ENCODE assay signal across 8 mouse cellular contexts in genomic region chr13:109685296-109686115, GRCm38 (mm10).
DNase-seq lines count a peak whose midpoint lies in the region; ATAC-seq and TF ChIP-seq lines count a peak whose summit lies in the region.

No protein-coding gene starts in this region.

- peak overlapping the region; percentile 91 for H3K9ac ChIP-seq in heart, embryonic 11.5 days (ENCODE audit: low read depth, low read length)
- peak overlapping the region; percentile 52 for H3K9ac ChIP-seq in kidney, embryonic 15.5 days
- peak overlapping the region; percentile 85 for H3K9ac ChIP-seq in liver, embryonic 16.5 days (ENCODE audit: low read depth, low read length)

- peak overlapping the region; percentile 95 for H3K27ac ChIP-seq in heart, embryonic 11.5 days (ENCODE audit: low read depth, low read length)
- H3K27ac ChIP-seq in kidney, embryonic 15.5 days, result peak overlapping the region; percentile 86
- H3K27ac ChIP-seq in liver, embryonic 16.5 days (ENCODE audit: low read length), result peak overlapping the region; percentile 94

- peaks cover 49% of the 10 kb centered on the region for H3K4me1 ChIP-seq in E14TG2a.4 (replicated peaks; ENCODE audit: low read depth, low read length)
- H3K4me1 ChIP-seq in heart, embryonic 11.5 days (ENCODE audit: control insufficient read depth, insufficient read depth, low read length), result peaks cover 16% of the 10 kb centered on the region
- H3K4me1 ChIP-seq in kidney, embryonic 15.5 days, result peaks cover 22% of the 10 kb centered on the region
- H3K4me1 ChIP-seq in liver, embryonic 16.5 days (ENCODE audit: control insufficient read depth, low read depth, low read length), result peaks cover 39% of the 10 kb centered on the region

- peak; percentile 70 for ATAC-seq in erythroblast, adult 5-6 weeks (replicated peaks; ENCODE audit: low FRiP score, poor library complexity, severe bottlenecking)
- peak; percentile 78 for ATAC-seq in heart, embryonic 11.5 days (replicated peaks; ENCODE audit: insufficient number of reproducible peaks, low FRiP score, low TSS enrichment)
- peak; percentile 79 for ATAC-seq in kidney, embryonic 15.5 days (replicated peaks; ENCODE audit: low FRiP score)
- ATAC-seq in liver, embryonic 16.5 days (ENCODE audit: low read depth), result peak; percentile 71

- H3K27me3 ChIP-seq in E14TG2a.4 (ENCODE audit: insufficient read depth, low read length), result no peaks in the 10 kb centered on the region
- H3K27me3 ChIP-seq in heart, embryonic 11.5 days (ENCODE audit: control insufficient read depth, insufficient read depth, low read length), result no peaks in the 10 kb centered on the region
- H3K27me3 ChIP-seq in kidney, embryonic 15.5 days, result no peaks in the 10 kb centered on the region
- H3K27me3 ChIP-seq in liver, embryonic 16.5 days (ENCODE audit: control insufficient read depth, insufficient read depth, low read depth, low read length), result no peaks in the 10 kb centered on the region

- under 1% methylated on average over 28 of the region's 29 CpGs for WGBS in heart, embryonic 11.5 days (ENCODE audit: insufficient replicate concordance)
- WGBS in kidney, embryonic 15.5 days, result under 1% methylated on average over 28 of the region's 29 CpGs
- under 1% methylated on average over 29 of the region's 29 CpGs for WGBS in liver, embryonic 16.5 days (ENCODE audit: insufficient replicate concordance)

- H3K4me3 ChIP-seq in E14TG2a.4 (replicated peaks; ENCODE audit: low read length), result peak overlapping the region; percentile 84
- H3K4me3 ChIP-seq in heart, embryonic 11.5 days (ENCODE audit: low read depth, low read length), result peak overlapping the region; percentile 72
- H3K4me3 ChIP-seq in kidney, embryonic 15.5 days (replicated peaks), result peak overlapping the region; percentile 55
- peak overlapping the region; percentile 76 for H3K4me3 ChIP-seq in liver, embryonic 16.5 days (ENCODE audit: low read depth, low read length)

- H3K36me3 ChIP-seq in E14TG2a.4 (ENCODE audit: insufficient read depth, low read length), result no peaks in the 10 kb centered on the region
- H3K36me3 ChIP-seq in heart, embryonic 11.5 days (ENCODE audit: control insufficient read depth, insufficient read depth, low read length), result no peaks in the 10 kb centered on the region
- no peaks in the 10 kb centered on the region for H3K36me3 ChIP-seq in kidney, embryonic 15.5 days
- no peaks in the 10 kb centered on the region for H3K36me3 ChIP-seq in liver, embryonic 16.5 days (ENCODE audit: control insufficient read depth, insufficient read depth)

- TF ChIP-seq CTCF in E14TG2a.4 (conservative IDR thresholded peaks at IDR 0.05; ENCODE audit: low read length), result no peak

- peak overlapping the region; percentile 89 for H3K4me2 ChIP-seq in heart, embryonic 11.5 days
- peak overlapping the region; percentile 82 for H3K4me2 ChIP-seq in kidney, embryonic 15.5 days
- H3K4me2 ChIP-seq in liver, embryonic 16.5 days (ENCODE audit: low read depth, low read length), result peak overlapping the region; percentile 58

- peak; percentile 54 for DNase-seq in brain, adult 2 months (ENCODE audit: low read depth, low spot score)
- peak; percentile 62 for DNase-seq in neural tube, embryonic 10.5 days (ENCODE audit: extremely low spot score, low spot score)
- peak; percentile 45 for DNase-seq in testis, postnatal 10 days (ENCODE audit: low spot score)

- H3K9me3 ChIP-seq in E14TG2a.4 (ENCODE audit: low read length), result no peaks in the 10 kb centered on the region
- no peaks in the 10 kb centered on the region for H3K9me3 ChIP-seq in heart, embryonic 11.5 days (replicated peaks; ENCODE audit: control insufficient read depth, low read length)
- H3K9me3 ChIP-seq in kidney, embryonic 15.5 days (replicated peaks), result no peaks in the 10 kb centered on the region
- no peaks in the 10 kb centered on the region for H3K9me3 ChIP-seq in liver, embryonic 16.5 days (replicated peaks; ENCODE audit: control insufficient read depth, low read length)

Comparison
In these comparisons a context has a peak if more than half of its experiments do, and no peak if none do; other contexts are left out.
1. Peak in every context shown above with its lines: DNase-seq, ATAC-seq, H3K4me3 ChIP-seq and H3K27ac ChIP-seq.